10 mouse cellular contexts compared by ENCODE assay signal in the genomic region with DNA sequence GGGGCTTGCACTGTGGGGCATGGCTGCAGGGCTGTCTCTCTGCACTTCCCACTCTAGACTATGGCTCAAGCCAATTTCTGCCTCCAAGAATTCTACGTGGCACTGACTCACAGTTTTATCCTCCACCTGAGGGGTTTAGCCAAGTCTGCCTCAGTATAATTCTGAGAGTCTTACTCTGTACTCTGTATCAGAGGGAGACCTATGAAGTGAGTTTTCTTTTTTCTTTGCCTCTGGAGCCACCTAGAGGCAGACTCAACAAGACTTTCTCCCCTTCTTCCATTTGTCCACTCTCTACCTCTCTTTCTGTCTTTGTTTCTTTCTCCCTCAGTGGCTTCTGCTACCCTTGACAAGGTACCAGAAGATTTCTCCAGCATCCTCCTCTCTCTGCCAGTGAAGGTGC. TPM values are rescaled to one million over a fixed set of nuclear protein-coding genes. Genes with fewer than 3 reads are reported as not detected.
DNase-seq lines count a peak whose midpoint lies in the region; ATAC-seq lines count a peak whose summit lies in the region.
"Had no signal": no experiment of that assay in that cellular context is flagged by ENCODE, and none has a peak within 500 bp of the region (broad histone marks: within the 10 kb centered on the region; RNA-seq: fewer than 3 reads in every experiment).

No protein-coding gene starts in this region.

- DNase-seq in heart, postnatal 10 days = peak; percentile 5 to 7
- no peak for DNase-seq in heart, postnatal 36 days
- peak; percentile 18 to 27 for DNase-seq in right cerebral cortex, adult 2 months (ENCODE audit: low spot score in 2 of 2)
- no peak for DNase-seq in right cerebral cortex, postnatal 36 days (ENCODE audit: low spot score in 2 of 2)
- peak; percentile 21 for DNase-seq in forelimb bud, embryonic 11.5 days (ENCODE audit: low read depth, low spot score)
- DNase-seq in kidney, postnatal 4 days = no peak
- DNase-seq: left cerebral cortex, postnatal 4 days; lung, postnatal 4 days had no signal

- no peak for ATAC-seq in erythroblast, adult 5-6 weeks (replicated peaks; ENCODE audit: low FRiP score, poor library complexity, severe bottlenecking)

- intact Hi-C loops in heart, postnatal 10 days (cut with DNase I) = no loop called here
- intact Hi-C loops in heart, postnatal 36 days (cut with DNase I) = no loop called here

RNA-seq across cellular contexts. Expression of a gene that starts 24.6 kb away (rescaled TPM):
- not detected for total RNA-seq in heart, postnatal 10 days (2021)
- total RNA-seq in heart, postnatal 36 days (2021) = not detected
- total RNA-seq in erythroblast, adult 5-6 weeks (2015; ENCODE audit: low replicate concordance) = not detected in 2 replicates
- 0.14 TPM in 1 of 2 replicates, not detected in the other for total RNA-seq in erythroblast, adult 5-6 weeks (2017; ENCODE audit: low replicate concordance)
- total RNA-seq: heart, adult 8-10 months; left cerebral cortex, postnatal 4 days had no signal

Comparison
In these comparisons a context has a peak if more than half of its experiments do, and no peak if none do; other contexts are left out.
1. DNase-seq: peak in heart, postnatal 10 days (2 of 2), right cerebral cortex, adult 2 months (2 of 2) and forelimb bud, embryonic 11.5 days (single experiment); none in heart, postnatal 36 days (0 of 2), right cerebral cortex, postnatal 36 days (0 of 2) and kidney, postnatal 4 days (0 of 2).